Mouse (Mus musculus) granulocyte monocyte progenitor cell, adult 5-6 weeks (primary cell): Measurements from ENCODE around the gene Msi2. TPM values are rescaled to one million over a fixed set of nuclear protein-coding genes. Genes with fewer than 3 reads are reported as not detected.

Source experiments
- ATAC-seq: replicated peaks from 2 replicates; pipeline ENCODE4 v1.8.0; 2016; ENCODE audit warnings: mild to moderate bottlenecking, moderate TSS enrichment, inconsistent platforms; ENCODE audit not compliant: poor library complexity, severe bottlenecking
- total RNA-seq, 2 experiments: library from RNA; stranded (forward) in 1 of 2; stranded (reverse) in 1 of 2; fragments of 200-712, 200-1000 nt in 1 of 2; fragments of >200 nt in 1 of 2; fragmentation: Nextera tagmentation in 1 of 2; gene quantifications; 2 replicates each; pipeline ENCODE4 v1.2.3; 2014 to 2017

The Msi2 gene
- total RNA-seq, 2 experiments from 2014 or later, result 34.7 to 39.6 TPM

GRCm38 (mm10) chr11:88468996-88469395, 249.3 kb downstream of the Msi2 start:
- no peak for ATAC-seq

- no peak for ATAC-seq
Measured at GRCm38 (mm10) chr11:88467498-88468245, 250.6 kb downstream of the Msi2 start.

- no peak for ATAC-seq
Measured at GRCm38 (mm10) chr11:88463951-88464350, 254.4 kb downstream of the Msi2 start.

GRCm38 (mm10) chr11:88462789-88463188, 255.5 kb downstream of the Msi2 start:
- ATAC-seq, result no peak

- no peak for ATAC-seq
Measured at GRCm38 (mm10) chr11:88461601-88462000, 256.7 kb downstream of the Msi2 start.

- ATAC-seq, result no peak
Measured at GRCm38 (mm10) chr11:88459946-88460736, 258.2 kb downstream of the Msi2 start.

GRCm38 (mm10) chr11:88457241-88457738, 261.0 kb downstream of the Msi2 start:
- no peak for ATAC-seq

- no peak for ATAC-seq
Measured at GRCm38 (mm10) chr11:88454867-88455806, 263.2 kb downstream of the Msi2 start.

- no peak for ATAC-seq
Measured at GRCm38 (mm10) chr11:88449180-88449579, 269.1 kb downstream of the Msi2 start.

GRCm38 (mm10) chr11:88448571-88448970, 269.7 kb downstream of the Msi2 start:
- no peak for ATAC-seq

- no peak for ATAC-seq
Measured at GRCm38 (mm10) chr11:88447350-88447749, 271.0 kb downstream of the Msi2 start.

- ATAC-seq, result no peak
Measured at GRCm38 (mm10) chr11:88443905-88444304, 274.4 kb downstream of the Msi2 start.

- no peak for ATAC-seq
Measured at GRCm38 (mm10) chr11:88443291-88443690, 275.0 kb downstream of the Msi2 start.

GRCm38 (mm10) chr11:88441871-88442740, 276.2 kb downstream of the Msi2 start:
- no peak for ATAC-seq

GRCm38 (mm10) chr11:88438659-88439058, 279.7 kb downstream of the Msi2 start:
- ATAC-seq, result no peak

- no peak for ATAC-seq
Measured at GRCm38 (mm10) chr11:88436596-88436995, 281.7 kb downstream of the Msi2 start.

- no peak for ATAC-seq
Measured at GRCm38 (mm10) chr11:88435543-88435942, 282.8 kb downstream of the Msi2 start.

GRCm38 (mm10) chr11:88431363-88432269, 286.7 kb downstream of the Msi2 start:
- no peak for ATAC-seq
